Mouse (Mus musculus): Measurements from ENCODE around the gene Nebl. TPM values are rescaled to one million over a fixed set of nuclear protein-coding genes. Genes with fewer than 3 reads are reported as not detected.

Nebl gene
- polyA plus RNA-seq, 1 experiment from 2014 or later = 0.45 TPM

GRCm38 (mm10) chr2:17501075-17501474 lies 230.2 kb downstream of the Nebl start:
- H3K4me3 ChIP-seq (ENCODE audit: low read depth, low read length) = no peak overlapping the region
- H3K36me3 ChIP-seq (replicated peaks; ENCODE audit: insufficient read depth, low read length) = no peaks in the 10 kb centered on the region
- no peak overlapping the region for H3K9ac ChIP-seq (replicated peaks)
- 81% methylated on average over 3 of the region's 3 CpGs for WGBS (ENCODE audit: insufficient replicate concordance)
- TF ChIP-seq EP300 (IDR thresholded peaks at IDR 0.05; ENCODE audit: low read depth) (no peak), CTCF (IDR thresholded peaks at IDR 0.05; ENCODE audit: low read depth) (no peak)
- ATAC-seq (no peak), DNase-seq (no peak)
- H3K27ac ChIP-seq (ENCODE audit: low read depth) = no peak overlapping the region
- H3K27me3 ChIP-seq (ENCODE audit: insufficient read depth, low read length) = no peaks in the 10 kb centered on the region
- H3K4me1 ChIP-seq (ENCODE audit: insufficient read depth) = no peaks in the 10 kb centered on the region
- no peak overlapping the region for H3K4me2 ChIP-seq (ENCODE audit: low read depth, low read length)
- H3K9me3 ChIP-seq (ENCODE audit: low read length) = no peaks in the 10 kb centered on the region

DNA sequence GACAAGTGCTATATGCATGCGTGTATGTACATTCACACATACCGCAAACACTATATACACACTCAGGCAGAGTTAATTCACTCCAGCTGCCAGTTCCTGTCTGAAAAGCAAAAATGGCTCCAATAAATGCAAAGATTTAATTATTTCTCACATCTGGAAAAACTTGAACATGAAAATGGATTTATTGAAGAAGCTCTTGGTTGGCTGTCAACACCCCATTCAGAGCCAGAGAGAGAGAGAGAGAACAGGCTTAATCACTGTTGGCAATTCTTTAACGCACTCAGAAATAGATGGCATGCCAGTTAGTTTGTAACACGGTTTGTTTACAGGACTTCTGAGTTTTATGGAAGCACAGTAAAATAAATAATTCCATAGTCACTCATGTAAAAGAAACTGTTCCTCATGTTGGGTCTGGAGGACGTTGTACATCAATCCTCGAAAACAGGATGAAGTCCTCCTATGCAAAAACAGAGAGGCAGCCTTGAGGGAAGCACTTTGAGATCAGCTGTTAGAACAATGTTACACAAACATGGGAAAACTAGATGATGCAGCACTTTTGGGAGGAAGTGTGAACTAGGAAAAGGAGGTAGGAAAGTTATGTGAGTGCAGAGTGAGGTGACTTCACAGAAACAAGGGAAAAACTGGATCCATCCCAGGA lies 265.6 kb downstream of the Nebl start:
- TF ChIP-seq CTCF (IDR thresholded peaks at IDR 0.05; ENCODE audit: low read depth) = no peak
- no peak for TF ChIP-seq EP300 (IDR thresholded peaks at IDR 0.05; ENCODE audit: low read depth)
- no peak overlapping the region for H3K4me3 ChIP-seq (ENCODE audit: low read depth, low read length)
- DNase-seq = no peak
- H3K4me1 ChIP-seq (ENCODE audit: insufficient read depth) = no peaks in the 10 kb centered on the region
- ATAC-seq = no peak
- no peak overlapping the region for H3K27ac ChIP-seq (ENCODE audit: low read depth)
- H3K27me3 ChIP-seq (ENCODE audit: insufficient read depth, low read length) = no peaks in the 10 kb centered on the region
- H3K9ac ChIP-seq (replicated peaks) = no peak overlapping the region
- no peaks in the 10 kb centered on the region for H3K36me3 ChIP-seq (replicated peaks; ENCODE audit: insufficient read depth, low read length)
- no peaks in the 10 kb centered on the region for H3K9me3 ChIP-seq (ENCODE audit: low read length)
- WGBS (ENCODE audit: insufficient replicate concordance) = 71% methylated on average over 6 of the region's 6 CpGs
- no peak overlapping the region for H3K4me2 ChIP-seq (ENCODE audit: low read depth, low read length)

DNA sequence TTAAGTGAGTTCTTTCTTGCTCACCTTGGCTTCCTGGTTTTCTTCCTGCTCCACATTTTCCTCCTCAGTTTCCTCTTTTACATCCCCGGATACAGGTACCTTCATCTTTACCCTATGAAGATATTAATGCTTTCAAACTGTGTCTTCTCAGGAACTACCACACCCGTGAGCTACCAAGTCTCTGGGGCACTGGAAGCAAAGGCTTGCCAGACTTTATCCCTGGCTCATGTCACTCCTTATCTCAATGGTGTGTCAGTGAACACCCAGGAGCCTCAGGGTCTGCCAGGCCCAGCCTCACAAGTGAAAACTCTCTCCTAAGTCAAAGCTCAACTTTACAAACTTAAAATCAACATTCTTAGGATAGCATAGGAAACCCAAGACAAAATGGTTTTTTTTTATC lies 270.8 kb downstream of the Nebl start:
- no peak overlapping the region for H3K4me3 ChIP-seq (ENCODE audit: low read depth, low read length)
- no peak overlapping the region for H3K9ac ChIP-seq (replicated peaks)
- no peak overlapping the region for H3K27ac ChIP-seq (ENCODE audit: low read depth)
- no peak overlapping the region for H3K4me2 ChIP-seq (ENCODE audit: low read depth, low read length)
- TF ChIP-seq EP300 (IDR thresholded peaks at IDR 0.05; ENCODE audit: low read depth) (no peak), CTCF (IDR thresholded peaks at IDR 0.05; ENCODE audit: low read depth) (no peak)
- H3K4me1 ChIP-seq (ENCODE audit: insufficient read depth) = no peaks in the 10 kb centered on the region
- no peak for ATAC-seq
- no peaks in the 10 kb centered on the region for H3K9me3 ChIP-seq (ENCODE audit: low read length)
- no peak for DNase-seq
- no peaks in the 10 kb centered on the region for H3K36me3 ChIP-seq (replicated peaks; ENCODE audit: insufficient read depth, low read length)
- no peaks in the 10 kb centered on the region for H3K27me3 ChIP-seq (ENCODE audit: insufficient read depth, low read length)
- 50% methylated on average over 2 of the region's 2 CpGs for WGBS (ENCODE audit: insufficient replicate concordance)

DNA sequence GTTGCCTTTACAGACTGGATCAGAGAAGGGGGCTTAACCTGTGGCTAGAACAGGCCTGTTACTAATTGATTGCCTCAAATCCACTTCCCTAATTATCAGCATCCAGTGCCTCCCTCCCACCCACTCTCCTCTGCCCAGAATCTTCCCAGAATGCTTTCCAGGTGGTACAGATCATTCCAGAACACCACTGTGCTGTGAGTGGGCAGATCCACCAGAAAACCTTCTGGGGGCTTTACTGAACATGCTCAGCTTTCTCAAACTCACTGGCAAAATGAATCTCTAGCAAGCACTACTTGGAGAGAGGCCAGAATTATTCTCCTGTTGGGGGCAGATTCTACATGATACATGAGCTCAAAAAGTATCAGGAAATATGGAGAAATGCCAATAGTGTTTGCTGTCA lies 277.6 kb downstream of the Nebl start:
- ATAC-seq = no peak
- TF ChIP-seq CTCF (IDR thresholded peaks at IDR 0.05; ENCODE audit: low read depth) (no peak), EP300 (IDR thresholded peaks at IDR 0.05; ENCODE audit: low read depth) (no peak)
- Histone ChIP-seq H3K27ac (ENCODE audit: low read depth) (no peak overlapping the region), H3K36me3 (replicated peaks; ENCODE audit: insufficient read depth, low read length) (no peaks in the 10 kb centered on the region), H3K4me2 (ENCODE audit: low read depth, low read length) (no peak overlapping the region), H3K27me3 (ENCODE audit: insufficient read depth, low read length) (no peaks in the 10 kb centered on the region), H3K9ac (replicated peaks) (no peak overlapping the region), H3K4me3 (ENCODE audit: low read depth, low read length) (no peak overlapping the region), H3K9me3 (ENCODE audit: low read length) (no peaks in the 10 kb centered on the region), H3K4me1 (ENCODE audit: insufficient read depth) (no peaks in the 10 kb centered on the region)
- DNase-seq = no peak

DNA sequence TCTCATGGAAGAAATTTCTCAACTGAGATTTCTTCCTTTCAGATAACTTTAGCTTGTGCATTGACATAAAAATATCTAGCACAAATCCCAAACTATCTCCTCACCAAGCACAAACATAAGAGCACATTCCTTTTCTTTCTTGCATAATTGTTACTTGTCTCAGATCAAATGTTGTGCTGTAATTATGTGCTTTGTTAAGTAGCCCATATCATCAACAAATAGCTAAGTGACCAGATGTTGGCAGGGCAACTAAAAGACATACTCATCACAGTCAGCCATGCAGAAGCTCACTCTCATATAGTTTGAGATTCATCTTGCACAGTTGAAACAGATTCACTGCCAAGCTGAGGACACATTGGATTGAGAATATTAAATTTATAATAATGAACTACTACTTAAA lies 282.9 kb downstream of the Nebl start:
- no peak overlapping the region for H3K4me2 ChIP-seq (ENCODE audit: low read depth, low read length)
- H3K4me1 ChIP-seq (ENCODE audit: insufficient read depth) = no peaks in the 10 kb centered on the region
- ATAC-seq (no peak), DNase-seq (no peak)
- no peaks in the 10 kb centered on the region for H3K36me3 ChIP-seq (replicated peaks; ENCODE audit: insufficient read depth, low read length)
- no peaks in the 10 kb centered on the region for H3K27me3 ChIP-seq (ENCODE audit: insufficient read depth, low read length)
- no peak overlapping the region for H3K4me3 ChIP-seq (ENCODE audit: low read depth, low read length)
- no peak overlapping the region for H3K9ac ChIP-seq (replicated peaks)
- no peak for TF ChIP-seq EP300 (IDR thresholded peaks at IDR 0.05; ENCODE audit: low read depth)
- no peak for TF ChIP-seq CTCF (IDR thresholded peaks at IDR 0.05; ENCODE audit: low read depth)
- H3K27ac ChIP-seq (ENCODE audit: low read depth) = no peak overlapping the region
- no peaks in the 10 kb centered on the region for H3K9me3 ChIP-seq (ENCODE audit: low read length)

DNA sequence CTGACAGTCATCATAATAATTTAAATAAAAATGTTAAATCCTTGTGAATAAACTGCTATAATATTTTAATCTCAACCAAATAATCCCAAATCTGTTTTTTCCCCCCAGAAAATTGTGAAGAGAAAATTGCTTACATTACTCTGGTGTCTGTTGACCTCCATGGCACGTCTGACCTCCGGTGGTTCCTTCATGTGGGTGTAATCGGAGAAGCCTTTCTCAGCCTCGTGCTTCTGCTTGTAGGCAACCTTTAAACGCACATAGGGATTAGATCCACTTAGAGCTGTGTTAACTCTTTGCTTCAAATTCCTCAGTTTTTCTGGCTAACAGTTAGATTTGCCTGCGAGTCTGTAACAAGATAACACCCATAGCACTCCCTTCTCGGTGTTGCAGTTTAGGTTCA lies 287.7 kb downstream of the Nebl start:
- no peak overlapping the region for H3K27ac ChIP-seq (ENCODE audit: low read depth)
- WGBS (ENCODE audit: insufficient replicate concordance) = 53% methylated on average over 7 of the region's 7 CpGs

DNA sequence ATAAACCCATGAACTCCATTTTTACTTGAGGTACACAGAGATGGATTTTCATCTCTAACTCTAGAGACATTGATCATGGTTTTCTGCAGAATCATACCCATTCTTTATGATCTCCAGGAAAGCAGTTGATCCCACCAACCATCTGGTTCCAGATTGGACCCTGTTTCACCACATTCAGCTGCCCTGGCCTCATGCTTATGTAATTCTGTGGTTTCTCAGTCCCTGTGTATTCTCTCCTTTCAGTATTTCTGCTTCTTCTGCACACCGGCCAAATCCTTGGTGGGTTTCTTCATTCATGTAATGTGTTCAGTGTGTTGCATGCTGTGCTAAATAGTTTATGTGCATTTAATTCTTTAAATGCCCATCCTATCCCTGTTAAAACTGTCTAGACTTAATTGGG lies 292.9 kb downstream of the Nebl start:
- no peaks in the 10 kb centered on the region for H3K4me1 ChIP-seq (ENCODE audit: insufficient read depth)
- DNase-seq (no peak), ATAC-seq (no peak)
- WGBS (ENCODE audit: insufficient replicate concordance) = 38% methylated on average over 1 of the region's 1 CpGs
- no peak overlapping the region for H3K27ac ChIP-seq (ENCODE audit: low read depth)
- H3K9ac ChIP-seq (replicated peaks) = no peak overlapping the region
- H3K4me3 ChIP-seq (ENCODE audit: low read depth, low read length) = no peak overlapping the region
- no peaks in the 10 kb centered on the region for H3K9me3 ChIP-seq (ENCODE audit: low read length)
- H3K27me3 ChIP-seq (ENCODE audit: insufficient read depth, low read length) = no peaks in the 10 kb centered on the region
- TF ChIP-seq CTCF (IDR thresholded peaks at IDR 0.05; ENCODE audit: low read depth) = no peak
- TF ChIP-seq EP300 (IDR thresholded peaks at IDR 0.05; ENCODE audit: low read depth) = no peak
- no peak overlapping the region for H3K4me2 ChIP-seq (ENCODE audit: low read depth, low read length)
- H3K36me3 ChIP-seq (replicated peaks; ENCODE audit: insufficient read depth, low read length) = no peaks in the 10 kb centered on the region

More for the DNA sequence above, 287.7 kb downstream of the Nebl start:
- no peak for ATAC-seq
- H3K36me3 ChIP-seq (replicated peaks; ENCODE audit: insufficient read depth, low read length) = no peaks in the 10 kb centered on the region
- DNase-seq = no peak
- H3K9me3 ChIP-seq (ENCODE audit: low read length) = no peaks in the 10 kb centered on the region
- H3K27me3 ChIP-seq (ENCODE audit: insufficient read depth, low read length) = no peaks in the 10 kb centered on the region
- no peak for TF ChIP-seq CTCF (IDR thresholded peaks at IDR 0.05; ENCODE audit: low read depth)
- no peak for TF ChIP-seq EP300 (IDR thresholded peaks at IDR 0.05; ENCODE audit: low read depth)
- no peak overlapping the region for H3K4me3 ChIP-seq (ENCODE audit: low read depth, low read length)
- no peak overlapping the region for H3K9ac ChIP-seq (replicated peaks)
- no peaks in the 10 kb centered on the region for H3K4me1 ChIP-seq (ENCODE audit: insufficient read depth)
- H3K4me2 ChIP-seq (ENCODE audit: low read depth, low read length) = no peak overlapping the region

All from liver, postnatal 0 days (tissue).